Mouse (Mus musculus): ENCODE measurements at regions not wholly inside any gene's neighbourhood (a gene's known extent, or its start where the extent isn't known, plus 50 kb on each side); places are given as distances from the start of the nearest gene placed in this dataset.
A peak's percentile ranks its signal among the peaks of the same experiment; 100 is the strongest.

DNA sequence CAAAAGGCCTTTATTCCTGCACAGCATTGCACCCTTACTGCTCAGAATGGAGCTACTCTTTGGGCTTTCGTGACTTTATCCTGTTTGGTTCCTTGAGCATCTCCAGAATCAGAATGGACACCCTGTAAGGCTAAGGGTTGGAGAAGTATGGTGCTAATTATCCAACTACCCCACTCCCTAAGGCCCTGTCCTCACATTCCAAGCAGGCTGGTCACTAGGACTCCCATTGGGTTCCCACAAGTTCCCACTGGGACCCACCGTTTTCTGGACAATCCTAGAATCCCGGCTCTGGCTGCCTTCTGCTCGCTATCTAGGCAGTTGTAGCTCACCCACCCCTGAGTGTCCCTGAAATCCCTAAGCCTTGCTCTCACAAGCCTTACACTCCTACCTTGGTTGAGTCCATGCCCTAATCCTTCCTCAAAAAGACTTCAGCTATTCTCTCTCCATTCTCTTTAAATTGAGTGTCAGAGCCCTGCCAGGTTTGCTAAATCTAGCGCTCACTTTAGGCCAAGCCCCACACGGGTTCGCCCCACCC lies 146.1 kb downstream of the Efcab1 start:
- no peak for DNase-seq (ENCODE audit: low read depth, low spot score)

DNA sequence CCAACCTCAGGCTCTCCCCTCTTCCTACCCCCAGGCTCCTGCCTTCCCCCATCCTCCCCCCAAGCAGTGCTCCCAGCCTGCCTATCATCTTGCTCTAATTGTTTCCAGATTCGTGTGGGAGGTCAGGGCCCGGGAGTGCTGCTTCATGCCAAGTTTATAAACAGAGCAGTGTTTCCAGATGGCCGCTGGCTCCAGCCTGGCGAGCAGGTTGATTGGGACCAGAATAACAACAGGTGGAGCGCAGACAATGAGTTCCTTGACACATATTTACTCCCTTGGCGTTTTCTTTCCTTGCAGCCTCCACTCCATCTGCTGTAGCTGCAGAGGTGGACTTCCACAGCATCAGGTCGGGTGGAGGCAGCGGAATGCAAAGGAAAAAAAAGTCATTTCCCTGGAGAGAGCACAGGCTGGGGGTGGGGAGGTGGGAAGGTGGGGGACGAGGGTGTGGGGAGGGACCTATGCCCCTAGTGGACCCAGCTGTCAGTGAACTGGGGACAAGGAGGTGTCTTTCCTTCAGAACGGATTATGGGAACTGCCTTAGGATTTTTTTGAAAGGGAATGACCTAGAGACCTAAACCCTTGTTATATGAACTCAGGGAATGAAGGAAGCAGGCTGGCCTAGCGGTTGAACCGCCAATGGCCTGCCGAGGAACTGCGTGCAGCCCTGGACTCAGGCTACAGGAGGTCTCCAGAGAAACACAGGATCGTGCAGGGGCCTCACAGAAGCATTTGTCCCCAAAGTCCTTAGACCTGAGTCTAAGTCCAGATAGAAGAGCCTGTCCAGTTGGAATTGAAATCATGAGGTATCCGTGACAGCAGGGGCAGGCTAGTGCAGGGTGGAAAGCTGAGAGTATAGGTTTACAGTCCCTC lies 146.8 kb downstream of the Efcab1 start:
- peak; percentile 14 for DNase-seq (ENCODE audit: low read depth, low spot score)

DNA sequence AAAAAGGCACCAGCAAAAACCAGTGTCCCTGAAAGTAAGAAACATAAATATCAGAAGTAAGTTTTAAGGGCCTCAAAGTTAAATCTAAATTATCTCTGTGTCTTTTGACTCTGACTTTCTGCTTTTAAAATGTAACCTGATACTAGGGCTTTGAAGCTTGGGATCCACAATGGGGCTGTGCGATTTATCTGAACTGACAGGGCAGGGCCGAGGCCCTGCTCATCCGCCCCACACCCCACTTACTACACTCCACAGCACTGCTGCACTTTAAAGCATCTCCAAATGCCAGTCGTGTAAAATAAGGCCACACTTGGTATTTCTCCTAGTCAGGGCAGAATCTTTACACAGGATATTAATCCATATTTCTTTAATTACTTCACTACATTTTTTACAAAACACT lies 147.4 kb downstream of the Efcab1 start:
- no peak for DNase-seq (ENCODE audit: low read depth, low spot score)

DNA sequence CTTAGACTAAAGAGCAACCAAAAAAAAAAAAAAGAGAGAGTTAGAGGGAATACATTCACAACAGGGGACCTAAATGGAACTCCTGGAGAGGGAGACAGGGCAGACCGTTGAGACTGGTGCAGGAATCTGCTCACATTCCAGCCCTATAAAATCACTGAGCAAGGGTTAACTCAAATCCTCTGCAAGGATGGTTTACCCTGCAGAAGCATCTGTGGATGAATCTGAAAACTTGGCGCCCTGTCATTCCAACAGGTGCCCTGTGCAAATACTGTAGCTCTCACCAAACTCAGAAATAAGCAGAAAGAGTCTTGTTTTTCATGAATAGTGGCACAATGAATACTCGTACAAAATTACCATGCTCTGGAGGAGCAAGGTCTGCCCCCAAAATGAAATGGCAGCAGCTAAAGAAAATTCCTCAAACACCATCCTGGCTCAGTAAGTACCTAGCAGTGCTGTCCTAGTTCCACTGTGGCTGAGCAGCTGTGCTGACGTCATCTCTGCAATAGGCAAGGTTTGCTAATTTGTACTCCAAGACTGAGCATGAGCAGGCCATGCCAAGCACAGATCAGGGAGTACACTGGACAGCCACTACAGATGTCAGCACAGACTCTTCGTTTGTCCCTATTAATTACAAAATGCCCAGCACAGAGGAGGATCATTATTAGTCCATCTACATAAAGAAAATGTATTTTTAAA lies 148.0 kb downstream of the Efcab1 start:
- DNase-seq (ENCODE audit: low read depth, low spot score) = no peak

DNA sequence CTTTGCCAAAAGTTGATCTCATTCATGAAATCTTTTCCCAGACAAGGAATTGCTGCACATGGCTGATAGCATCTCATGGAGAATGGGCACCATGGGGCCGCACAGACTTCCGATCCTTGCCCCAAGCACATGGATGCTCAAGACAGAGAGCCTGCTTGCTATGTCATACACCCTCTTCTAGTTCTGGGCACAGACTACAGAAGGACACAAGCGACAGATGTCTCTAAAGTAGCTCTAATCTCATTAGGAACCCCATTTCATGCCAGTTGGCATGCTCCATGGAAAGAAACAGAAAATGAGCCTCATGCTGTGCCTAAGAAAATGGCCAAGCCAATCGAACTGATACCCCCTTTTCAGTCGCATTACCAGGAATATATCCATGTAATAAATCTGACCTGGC lies 149.3 kb downstream of the Efcab1 start:
- no peak for DNase-seq (ENCODE audit: low read depth, low spot score)

DNA sequence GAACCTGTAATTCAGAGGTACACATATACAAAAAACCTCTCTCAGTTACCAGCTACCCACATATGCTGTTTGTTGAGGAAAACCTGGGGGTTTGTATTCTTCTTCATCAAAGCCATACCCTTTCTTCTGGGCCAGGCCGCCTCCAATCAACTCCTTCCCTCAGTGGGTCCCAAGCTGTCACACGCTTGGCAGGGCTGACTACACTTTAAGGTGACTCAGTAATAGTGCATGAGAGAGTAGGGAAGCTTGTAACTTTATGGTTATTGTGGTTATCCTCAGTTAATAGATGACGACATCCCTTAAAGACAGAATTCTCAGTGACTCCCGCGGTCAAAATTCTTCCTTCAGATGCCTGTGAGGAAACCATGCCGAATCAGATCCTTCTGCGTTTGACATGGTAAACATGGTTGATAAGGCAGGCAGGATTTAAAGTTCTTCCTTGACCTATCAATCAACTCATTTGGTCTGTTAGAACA lies 164.1 kb downstream of the Efcab1 start:
- no peak for DNase-seq (ENCODE audit: low read depth, low spot score)

DNA sequence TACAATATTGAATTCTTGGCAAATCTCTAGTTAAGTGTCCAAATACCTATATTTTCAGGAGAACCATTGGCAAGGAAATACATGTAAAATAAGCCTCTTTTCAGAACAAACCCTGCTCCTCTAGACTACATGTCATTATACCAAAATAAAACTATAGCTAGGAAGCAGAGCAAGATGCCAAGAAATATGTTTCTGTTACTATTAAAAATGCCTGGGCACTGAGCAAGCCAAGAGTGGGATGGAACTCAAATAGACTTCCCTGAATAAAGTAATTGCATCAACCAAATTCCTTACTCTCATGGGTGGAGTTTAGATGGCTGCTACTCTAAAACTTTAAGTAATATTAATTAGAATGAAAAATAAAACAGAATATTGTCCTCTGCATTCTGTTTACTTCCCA lies 168.0 kb downstream of the Efcab1 start:
- no peak for DNase-seq (ENCODE audit: low read depth, low spot score)

DNA sequence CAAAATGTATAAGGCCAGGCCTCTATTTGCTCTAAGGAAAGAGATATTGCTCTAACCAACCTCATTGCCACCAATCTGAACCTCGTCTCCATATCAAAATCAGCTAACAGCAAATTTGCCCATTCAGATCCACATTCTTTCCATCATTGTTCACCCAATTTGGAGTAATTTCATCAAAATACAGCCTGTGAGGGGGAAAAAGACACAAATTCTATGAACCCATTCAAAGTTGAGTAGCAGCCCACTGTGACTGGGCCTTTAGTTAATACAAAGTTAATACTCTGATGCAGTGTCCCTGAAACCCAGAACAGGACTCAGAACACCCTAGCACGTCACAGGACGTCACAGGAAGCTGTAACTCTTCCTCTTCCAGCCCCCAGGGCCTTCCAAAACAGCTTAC lies 177.3 kb downstream of the Efcab1 start:
- no peak for DNase-seq (ENCODE audit: low read depth, low spot score)

DNA sequence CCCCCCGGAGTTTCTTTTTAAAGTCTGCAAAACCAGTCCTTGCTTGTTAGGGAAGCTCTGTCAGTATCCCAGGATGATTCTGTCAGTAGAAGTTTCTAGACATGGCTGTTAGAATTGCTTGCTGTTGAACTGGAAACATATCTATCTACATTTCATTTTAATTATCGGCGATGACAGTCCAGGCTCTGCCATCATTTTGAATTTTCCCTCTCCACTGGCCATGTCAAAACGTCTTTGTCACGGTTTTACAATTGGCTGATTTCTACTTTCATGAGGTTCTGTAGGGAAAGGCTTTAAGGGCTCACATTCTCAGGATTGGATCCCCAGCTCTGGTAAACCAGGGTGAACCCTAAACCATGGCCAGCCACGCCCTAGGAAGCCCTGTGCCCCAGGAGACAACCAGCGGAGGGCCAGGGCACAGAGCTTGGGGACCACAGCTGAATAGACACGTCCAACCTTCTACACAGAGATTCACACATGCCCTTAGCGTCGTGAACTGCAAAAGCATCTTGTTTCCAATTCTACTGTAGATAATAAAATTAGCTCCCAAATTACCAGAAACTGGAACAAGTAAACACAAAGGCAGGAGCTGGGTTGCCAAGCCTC lies 177.8 kb downstream of the Efcab1 start:
- no peak for DNase-seq (ENCODE audit: low read depth, low spot score)

DNA sequence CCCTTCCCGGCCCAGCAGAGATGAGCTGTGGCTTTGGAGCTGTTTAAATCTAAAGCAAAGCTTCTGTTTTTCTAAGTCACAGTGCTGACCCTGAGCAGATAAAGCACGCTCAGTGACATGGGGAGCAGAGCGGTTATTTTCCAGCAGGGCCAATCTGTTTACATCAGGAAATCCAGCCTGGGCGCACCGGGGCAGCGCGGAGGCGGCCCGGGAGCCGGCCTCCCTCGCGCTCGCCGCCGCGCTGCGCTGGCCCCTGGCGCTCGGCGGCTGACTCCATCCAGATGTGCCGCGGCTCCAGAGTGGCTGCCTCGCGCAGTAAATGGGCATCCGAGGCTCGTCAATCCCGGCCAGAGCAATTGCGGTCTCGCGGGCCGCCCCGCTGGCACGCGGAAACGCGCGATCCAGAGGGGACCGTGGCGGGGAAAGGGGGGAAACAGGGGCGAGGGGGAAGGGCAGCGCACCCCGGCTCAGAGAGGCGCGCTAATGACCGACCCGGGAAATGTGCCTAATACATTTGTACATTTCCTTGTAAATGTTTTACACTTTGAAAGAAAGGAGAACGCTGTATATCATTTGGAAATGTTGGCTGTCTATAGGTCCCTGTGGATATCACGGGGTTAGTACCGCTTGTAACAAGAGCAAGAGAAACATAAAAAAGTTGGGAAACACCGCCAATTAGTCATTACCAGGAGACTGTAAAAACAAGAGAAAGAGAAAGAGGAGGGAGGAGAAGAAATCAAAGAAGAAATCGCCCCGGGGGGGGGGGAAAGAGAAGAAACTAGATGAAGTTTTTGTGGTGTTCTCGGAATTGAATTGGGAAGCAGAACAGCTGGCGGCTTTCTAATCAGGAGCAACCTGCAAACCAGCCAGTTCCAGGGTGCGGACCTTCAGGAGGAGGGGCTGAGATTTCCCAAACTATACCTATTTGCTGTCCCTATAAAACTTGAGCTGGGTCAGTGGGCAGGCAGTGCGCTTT lies 178.6 kb downstream of the Efcab1 start:
- no peak for DNase-seq (ENCODE audit: low read depth, low spot score)

DNA sequence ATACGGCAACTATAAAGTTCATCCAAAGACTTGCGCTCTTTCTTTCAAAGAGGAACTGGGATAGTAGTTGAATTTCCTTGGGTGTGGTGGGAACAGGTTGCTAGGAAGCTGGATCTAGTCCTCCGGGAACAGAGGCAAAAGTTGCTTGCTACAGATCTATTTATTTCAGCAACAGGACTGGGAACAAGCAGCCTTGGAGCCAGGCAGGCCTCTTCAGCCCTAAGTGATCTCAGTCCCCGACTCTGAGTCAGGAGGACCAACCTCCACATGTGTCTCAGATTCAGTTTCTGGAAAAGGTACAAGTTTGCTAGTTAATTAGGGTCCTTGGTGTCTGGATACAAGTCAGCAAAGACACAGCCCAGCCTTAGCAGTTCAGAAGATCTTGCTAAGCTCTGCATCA lies 180.2 kb downstream of the Efcab1 start:
- DNase-seq (ENCODE audit: low read depth, low spot score) = no peak

DNA sequence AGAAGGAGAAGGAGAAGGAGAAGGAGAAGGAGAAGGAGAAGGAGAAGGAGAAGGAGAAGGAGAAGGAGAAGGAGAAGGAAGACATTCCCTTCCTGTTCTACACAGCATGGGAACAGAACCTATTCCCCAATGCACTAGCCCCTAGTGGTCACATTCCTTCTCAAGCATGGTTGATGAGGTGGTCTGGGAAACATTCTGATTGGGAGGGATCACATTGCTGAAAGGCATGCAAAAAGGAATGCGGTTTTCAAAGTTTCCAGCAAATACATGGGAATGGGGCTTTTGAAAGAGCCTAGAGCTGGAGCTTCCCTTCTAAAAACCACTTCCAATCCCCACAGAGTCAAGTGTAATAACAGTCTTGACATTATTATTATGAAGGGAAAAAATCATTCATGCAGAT lies 197.5 kb downstream of the Efcab1 start:
- no peak for DNase-seq (ENCODE audit: low read depth, low spot score)

DNA sequence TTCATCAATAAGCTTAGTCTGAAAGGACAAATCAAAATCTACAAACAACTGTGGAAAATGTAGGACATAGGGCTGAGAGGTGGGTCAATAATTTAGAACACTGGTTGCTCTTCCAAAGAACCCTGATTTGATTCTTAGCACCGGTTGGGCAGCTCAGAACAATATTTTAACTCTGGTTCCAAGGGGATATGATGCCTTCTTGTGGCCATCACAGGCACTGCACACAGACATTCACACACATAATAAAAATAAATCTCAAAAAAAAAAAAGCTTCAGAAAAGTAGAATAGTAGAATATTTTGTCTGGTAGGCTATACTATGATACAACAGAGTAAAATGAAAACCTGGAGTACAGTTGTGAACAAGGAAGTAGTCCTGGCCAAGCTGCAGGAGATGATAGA lies 200.8 kb downstream of the Efcab1 start:
- DNase-seq (ENCODE audit: low read depth, low spot score) = no peak

DNA sequence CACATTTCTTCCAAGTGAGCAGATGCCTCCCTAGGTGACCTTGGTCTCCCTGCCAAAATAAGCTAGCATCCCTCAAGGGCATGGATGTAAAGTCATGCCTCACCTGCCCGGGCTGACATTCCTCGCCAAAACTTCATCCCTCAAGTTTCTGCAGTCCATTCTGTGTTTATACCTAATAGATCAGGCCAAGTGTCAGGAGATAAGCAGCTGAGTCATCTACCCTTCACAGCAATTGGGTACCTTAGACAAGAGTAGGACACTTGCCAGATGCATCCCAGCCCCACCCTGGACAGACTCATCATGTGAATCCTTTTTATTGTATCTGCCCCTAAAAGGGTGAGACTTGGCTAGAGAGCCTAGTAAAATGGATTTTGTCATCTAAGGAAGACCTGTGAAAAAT lies 204.1 kb upstream of the Gm21897 start:
- DNase-seq (ENCODE audit: low read depth, low spot score) = no peak

DNA sequence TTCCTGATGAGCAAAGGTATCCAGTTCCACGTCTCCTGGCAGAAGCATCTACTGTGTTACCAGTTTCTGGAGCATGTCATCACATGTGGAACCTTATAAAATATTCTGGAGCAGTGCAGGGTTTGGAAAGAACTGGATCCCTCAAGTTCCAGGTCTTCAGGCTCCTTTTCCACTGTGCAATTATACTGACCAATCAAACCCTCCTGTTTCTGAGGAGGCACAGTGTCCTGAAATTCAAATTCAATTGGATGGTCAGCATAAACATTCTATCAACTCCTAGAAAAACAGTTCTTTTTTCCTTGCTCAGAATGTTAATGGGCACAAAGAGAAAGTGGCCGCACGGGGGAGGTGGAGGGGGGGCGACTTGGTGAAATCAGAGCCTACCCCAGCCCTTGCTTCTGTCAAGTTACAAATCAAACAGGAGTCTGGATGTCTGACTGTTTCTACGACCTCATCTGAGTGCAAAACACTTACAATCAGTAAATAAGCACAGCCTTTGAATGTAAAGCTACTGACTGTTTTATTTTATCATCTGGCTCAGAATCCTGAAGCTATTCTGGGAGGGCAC lies 203.2 kb upstream of the Gm21897 start:
- DNase-seq (ENCODE audit: low read depth, low spot score) = no peak

DNA sequence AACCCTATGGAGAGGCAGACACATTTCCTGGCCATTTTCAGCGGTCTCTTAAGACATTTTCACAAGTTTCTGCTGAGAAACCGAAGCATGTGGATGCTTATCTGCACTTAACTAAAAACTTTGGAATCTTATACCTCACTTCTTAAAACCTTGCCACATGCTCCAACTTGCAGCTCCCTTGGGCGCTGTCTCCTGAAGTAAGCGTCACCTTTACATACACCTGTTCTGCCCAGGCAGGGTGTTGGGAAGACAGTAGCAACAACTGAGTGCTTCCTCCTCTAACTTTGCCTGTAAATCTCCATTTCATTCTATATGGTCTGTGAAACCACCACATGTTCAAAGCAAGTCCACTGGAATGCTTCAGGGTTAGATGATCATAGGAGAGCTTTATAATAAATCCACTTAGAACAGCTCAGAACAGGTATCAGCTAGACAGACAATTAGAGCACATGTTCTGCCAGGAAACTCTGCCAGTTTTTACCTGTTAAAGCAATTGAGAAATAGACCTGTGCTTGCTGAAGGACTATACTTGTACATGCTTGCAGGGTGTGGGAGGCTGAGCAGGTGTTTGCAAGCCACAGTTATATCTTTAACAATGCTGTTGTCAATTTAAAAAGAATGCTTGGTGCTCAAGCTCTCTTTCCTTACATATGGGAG lies 202.6 kb upstream of the Gm21897 start:
- no peak for DNase-seq (ENCODE audit: low read depth, low spot score)

DNA sequence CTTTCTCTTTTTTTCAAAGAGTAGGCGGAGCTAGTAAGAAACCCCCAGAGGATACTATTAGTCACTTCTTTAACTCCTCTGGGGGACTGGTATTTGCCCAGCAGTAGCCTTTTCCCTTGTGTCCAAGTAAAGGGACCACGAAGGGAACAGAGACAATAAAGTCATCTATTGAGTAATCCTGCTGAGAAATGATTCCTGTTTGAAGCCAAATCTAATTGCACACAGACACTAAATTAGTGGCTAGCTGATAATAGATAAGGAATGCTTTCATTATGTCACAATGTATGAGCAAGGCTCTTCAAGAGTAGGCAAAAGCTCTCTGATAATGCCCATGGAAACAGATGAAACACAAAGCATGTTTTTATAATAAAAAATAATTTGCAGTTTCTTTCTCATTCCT lies 201.9 kb upstream of the Gm21897 start:
- no peak for DNase-seq (ENCODE audit: low read depth, low spot score)

DNA sequence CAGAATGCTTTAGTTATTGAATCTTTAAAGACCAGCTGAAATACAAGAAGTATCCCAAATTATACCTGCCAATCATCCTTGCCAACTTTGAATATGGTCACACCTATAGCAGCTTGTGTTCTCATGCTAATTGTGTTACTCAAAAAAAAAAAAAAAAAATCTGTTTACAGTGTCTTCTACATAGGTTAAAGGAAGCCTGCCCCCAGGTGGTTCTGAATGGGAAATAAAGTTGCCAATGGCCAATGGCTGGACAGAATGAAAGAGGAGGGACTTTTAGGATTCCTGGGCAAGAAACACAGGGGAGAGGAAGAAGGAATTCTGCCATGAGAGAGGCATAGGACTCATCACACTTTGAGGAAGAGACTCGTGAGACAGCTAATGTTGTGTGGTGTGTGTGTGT lies 197.5 kb upstream of the Gm21897 start:
- DNase-seq (ENCODE audit: low read depth, low spot score) = peak; percentile 13

DNA sequence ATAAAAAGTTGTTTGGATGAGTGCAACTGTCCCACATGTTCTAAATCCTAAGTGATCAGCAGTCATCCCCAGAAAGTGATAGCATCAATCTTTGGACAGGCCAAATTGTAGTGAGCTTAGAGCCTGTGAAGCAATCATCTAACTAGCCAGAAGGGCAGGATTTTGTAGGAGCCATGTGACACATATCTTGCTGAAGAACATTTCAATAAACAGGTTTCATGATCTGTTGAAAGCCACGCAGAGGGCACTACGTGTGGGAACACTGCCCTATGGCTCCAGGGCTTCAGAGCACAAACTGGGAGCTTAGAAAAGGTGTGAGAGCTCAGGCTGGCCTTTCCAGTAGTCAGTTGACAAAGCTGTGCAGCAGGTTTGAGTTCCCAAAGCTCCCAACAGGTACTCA lies 188.3 kb upstream of the Gm21897 start:
- DNase-seq (ENCODE audit: low read depth, low spot score) = no peak

DNA sequence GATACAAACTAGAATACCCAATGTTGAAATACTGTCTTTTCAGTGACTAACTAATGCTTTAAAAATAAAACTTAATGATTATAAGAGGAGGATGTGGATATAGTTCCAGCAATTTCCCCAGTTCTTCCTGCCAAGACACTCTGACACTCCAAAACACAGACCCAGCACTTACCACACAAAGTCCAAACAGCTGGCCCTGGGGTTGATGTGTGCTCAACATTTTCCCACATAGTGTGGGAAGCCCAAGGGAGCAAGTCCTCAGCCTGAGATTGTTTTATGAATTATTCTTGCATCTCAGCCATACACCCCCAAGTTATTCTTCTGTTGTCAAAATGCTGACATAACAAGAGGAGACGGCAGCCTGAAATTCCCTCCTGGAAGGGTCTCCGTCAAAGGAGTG lies 187.5 kb upstream of the Gm21897 start:
- DNase-seq (ENCODE audit: low read depth, low spot score) = no peak
